Mouse (Mus musculus) C2C12 (cell line): ENCODE results near the gene AW822073. TPM values are rescaled to one million over a fixed set of nuclear protein-coding genes. Genes with fewer than 3 reads are reported as not detected.
"Not testable (repeated sequence)": the region's sequence is repeated elsewhere in the genome, so short reads cannot be mapped to it uniquely, and the experiment has no call there.

ENCODE experiments used
- H3K27me3 ChIP-seq: one replicate; pipeline ENCODE4 v1.6.1; 2011; ENCODE audit not compliant: control insufficient read depth, insufficient read depth, insufficient read length
- H3K36me3 ChIP-seq: one replicate; pipeline ENCODE4 v1.6.1; 2011; ENCODE audit not compliant: control insufficient read depth, insufficient read depth
- H3K4me3 ChIP-seq: one replicate; pipeline ENCODE4 v1.5.1; 2011; ENCODE audit warnings: mild to moderate bottlenecking, control low read depth; ENCODE audit not compliant: poor library complexity, insufficient read depth, severe bottlenecking
- H3K79me2 ChIP-seq: one replicate; pipeline ENCODE4 v1.6.1; 2011; ENCODE audit not compliant: control insufficient read depth, insufficient read depth
- H3K79me3 ChIP-seq: one replicate; pipeline ENCODE4 v1.6.1; 2011; ENCODE audit warnings: low read depth, control low read depth
- H3ac ChIP-seq: one replicate; pipeline ENCODE3; 2011; ENCODE audit warnings: low read depth; ENCODE audit not compliant: control insufficient read depth, insufficient read length
- CEBPB ChIP-seq: IDR thresholded peaks from one replicate; pipeline ENCODE4 v1.6.1; 2011; ENCODE audit warnings: low read depth, mild to moderate bottlenecking, control low read depth, moderate library complexity
- CTCF ChIP-seq: IDR thresholded peaks from one replicate; pipeline ENCODE4 v1.5.1; 2011; ENCODE audit not compliant: control insufficient read depth, insufficient read depth, insufficient read length
- FOSL1 ChIP-seq: IDR thresholded peaks from one replicate; pipeline ENCODE4 v1.8.0; 2011; ENCODE audit warnings: mild to moderate bottlenecking, low read length; ENCODE audit not compliant: poor library complexity, insufficient read depth, severe bottlenecking
- MAX ChIP-seq: IDR thresholded peaks from one replicate; pipeline ENCODE4 v1.6.1; 2011; ENCODE audit warnings: mild to moderate bottlenecking, control low read depth
- MYOD1 ChIP-seq: IDR thresholded peaks from one replicate; pipeline ENCODE4 v1.6.1; 2011; ENCODE audit warnings: low read depth; ENCODE audit not compliant: control insufficient read depth, insufficient read length
- MYOG ChIP-seq: IDR thresholded peaks from one replicate; pipeline ENCODE4 v1.6.1; 2011; ENCODE audit not compliant: control insufficient read depth, insufficient read length; ENCODE audit errors: extremely low read depth
- USF1 ChIP-seq: IDR thresholded peaks from one replicate; pipeline ENCODE4 v1.6.1; 2011; ENCODE audit warnings: low read depth, mild to moderate bottlenecking, control low read depth, moderate library complexity
- polyA plus RNA-seq: library from polyadenylated mRNA; unstranded; fragments of >200 nt; fragmentation: generic; extraction: Trizol; gene quantifications from one replicate; pipeline ENCODE4 v1.2.1, GENCODE M21; 2012; ENCODE audit warnings: missing spikeins

Gene AW822073
- polyA plus RNA-seq, 1 experiment: not detected

DNA sequence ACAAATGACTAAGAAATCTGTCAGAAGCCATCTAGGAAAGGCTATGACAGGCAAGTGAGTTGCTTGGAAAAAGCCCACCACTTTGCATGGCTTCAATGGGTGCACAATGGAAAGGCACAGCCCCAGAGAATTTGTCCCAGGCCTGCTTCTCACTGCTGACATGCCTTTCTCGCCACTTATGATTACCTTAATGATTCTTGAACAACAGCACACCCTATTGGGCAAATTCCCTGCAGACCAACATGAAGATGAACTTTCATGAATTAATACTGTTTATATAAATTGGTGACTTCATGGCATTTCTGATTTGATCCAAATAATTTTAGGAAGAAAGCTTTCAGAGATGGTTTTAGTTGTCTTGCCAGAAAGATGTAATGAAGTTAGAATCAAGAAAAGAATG is 24.8 kb upstream of the AW822073 start:
- Histone ChIP-seq H3ac (no peak overlapping the region), H3K27me3 (no peaks in the 10 kb centered on the region), H3K79me2 (no peaks in the 10 kb centered on the region), H3K36me3 (no peaks in the 10 kb centered on the region), H3K79me3 (no peaks in the 10 kb centered on the region), H3K4me3 (no peak overlapping the region)
- TF ChIP-seq CEBPB (no peak), MAX (no peak), CTCF (no peak), MYOD1 (no peak), MYOG (no peak), USF1 (no peak), FOSL1 (no peak)

DNA sequence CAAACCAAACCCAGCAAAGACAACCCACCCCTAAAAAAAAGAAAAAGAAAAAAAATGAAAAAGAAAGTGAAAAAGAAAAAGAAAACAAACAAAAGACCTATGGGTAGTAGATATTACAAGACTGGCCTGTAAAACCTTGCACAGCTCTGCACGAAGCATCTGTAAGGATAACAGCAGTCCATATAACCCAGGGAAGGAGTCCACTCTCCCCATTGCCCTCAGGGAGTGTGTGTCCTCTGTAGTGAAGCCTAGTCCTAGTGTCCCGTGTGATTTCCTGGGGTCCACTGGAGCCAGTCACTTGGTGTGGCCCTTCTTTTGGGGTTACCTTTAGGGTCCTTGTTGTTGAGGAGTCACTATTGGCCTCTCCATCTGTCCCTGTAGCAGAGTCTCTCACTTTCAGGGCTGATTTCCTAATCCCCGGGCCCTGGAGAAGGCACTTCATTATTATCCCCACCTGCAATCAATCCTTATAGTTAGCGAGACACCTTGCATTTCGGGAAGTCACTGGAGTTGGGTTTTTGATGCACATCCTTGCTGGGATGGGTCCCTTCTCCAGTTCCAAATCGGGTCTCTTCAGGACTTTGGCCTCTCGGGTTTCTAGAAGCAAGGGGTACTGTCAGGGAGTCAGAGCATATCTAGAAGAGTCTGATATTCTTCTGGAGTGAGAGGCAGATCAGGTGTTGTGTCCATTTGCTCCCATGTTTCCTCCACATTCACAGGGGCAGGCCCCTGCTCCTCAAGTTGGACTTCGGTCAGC is 14.4 kb upstream of the AW822073 start:
- not testable (repeated sequence) for H3K79me3 ChIP-seq, H3K4me3 ChIP-seq, H3K27me3 ChIP-seq, H3K79me2 ChIP-seq, H3K36me3 ChIP-seq, H3ac ChIP-seq

DNA sequence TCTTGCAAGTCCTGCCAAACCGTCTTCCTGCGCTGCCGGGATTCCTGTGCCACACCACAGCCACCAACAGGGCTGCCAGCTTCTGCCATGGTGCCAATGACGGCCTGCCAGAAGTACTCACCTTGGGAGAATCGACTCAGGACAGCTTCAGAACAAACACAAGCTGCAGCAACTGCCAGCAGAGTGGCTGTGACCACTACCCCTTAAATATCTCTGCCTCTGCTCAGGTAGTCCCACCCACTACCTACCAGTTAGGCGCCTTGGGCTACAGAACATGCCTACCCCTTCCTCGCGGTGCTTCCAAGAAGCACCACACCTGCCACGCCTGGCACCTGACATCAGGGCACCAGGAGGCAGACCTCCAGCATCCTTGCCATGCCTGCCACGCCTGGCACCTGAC is 11.9 kb upstream of the AW822073 start, which contains the start of gene Gm4981:
Gm4981 (minus strand) TSS at position 89 of the 400 bp plus-strand sequence.
- Histone ChIP-seq H3K36me3 (no peaks in the 10 kb centered on the region), H3K27me3 (peaks cover 3% of the 10 kb centered on the region), H3K79me2 (no peaks in the 10 kb centered on the region), H3ac (no peak within 1 kb of the TSS), H3K4me3 (no peak within 1 kb of the TSS), H3K79me3 (no peaks in the 10 kb centered on the region)
- TF ChIP-seq CEBPB: no peak
- no peak for TF ChIP-seq MYOG
- TF ChIP-seq MYOD1: no peak

DNA sequence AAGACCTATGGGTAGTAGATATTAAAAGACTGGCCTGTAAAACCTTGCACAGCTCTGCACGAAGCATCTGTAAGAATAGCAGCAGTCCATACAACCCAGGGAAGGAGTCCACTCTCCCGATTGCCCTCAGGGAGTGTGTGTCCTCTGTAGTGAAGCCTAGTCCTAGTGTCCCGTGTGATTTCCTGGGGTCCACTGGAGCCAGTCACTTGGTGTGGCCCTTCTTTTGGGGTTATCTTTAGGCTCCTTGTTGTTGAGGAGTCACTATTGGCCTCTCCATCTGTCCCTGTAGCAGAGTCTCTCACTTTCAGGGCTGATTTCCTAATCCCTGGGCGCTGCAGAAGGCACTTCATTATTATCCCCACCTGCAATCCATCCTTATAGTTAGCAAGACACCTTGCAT is 10.3 kb upstream of the AW822073 start:
- not testable (repeated sequence) for H3K4me3 ChIP-seq, H3K79me2 ChIP-seq, H3ac ChIP-seq, H3K36me3 ChIP-seq, H3K79me3 ChIP-seq, H3K27me3 ChIP-seq

DNA sequence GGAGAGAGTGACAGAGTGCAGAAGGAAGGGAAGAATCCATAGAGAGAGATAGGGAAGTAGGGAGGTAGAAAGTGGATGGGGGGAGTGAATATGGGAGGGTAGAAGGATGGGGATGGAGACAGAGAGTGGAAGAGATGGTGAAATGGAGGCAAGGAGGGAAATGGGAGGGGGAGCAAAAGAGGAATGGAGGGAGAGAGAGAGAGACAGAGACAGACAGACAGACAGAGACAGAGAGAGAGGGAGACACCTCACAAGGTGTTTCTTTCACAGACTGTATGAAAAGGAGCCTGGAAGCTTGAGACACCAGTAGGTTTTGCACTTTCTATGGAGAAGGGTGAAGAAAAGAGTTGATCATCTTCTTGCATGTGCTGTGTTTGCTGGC is 9.0 kb upstream of the AW822073 start:
- H3K36me3 ChIP-seq, H3K27me3 ChIP-seq: not testable (repeated sequence)

DNA sequence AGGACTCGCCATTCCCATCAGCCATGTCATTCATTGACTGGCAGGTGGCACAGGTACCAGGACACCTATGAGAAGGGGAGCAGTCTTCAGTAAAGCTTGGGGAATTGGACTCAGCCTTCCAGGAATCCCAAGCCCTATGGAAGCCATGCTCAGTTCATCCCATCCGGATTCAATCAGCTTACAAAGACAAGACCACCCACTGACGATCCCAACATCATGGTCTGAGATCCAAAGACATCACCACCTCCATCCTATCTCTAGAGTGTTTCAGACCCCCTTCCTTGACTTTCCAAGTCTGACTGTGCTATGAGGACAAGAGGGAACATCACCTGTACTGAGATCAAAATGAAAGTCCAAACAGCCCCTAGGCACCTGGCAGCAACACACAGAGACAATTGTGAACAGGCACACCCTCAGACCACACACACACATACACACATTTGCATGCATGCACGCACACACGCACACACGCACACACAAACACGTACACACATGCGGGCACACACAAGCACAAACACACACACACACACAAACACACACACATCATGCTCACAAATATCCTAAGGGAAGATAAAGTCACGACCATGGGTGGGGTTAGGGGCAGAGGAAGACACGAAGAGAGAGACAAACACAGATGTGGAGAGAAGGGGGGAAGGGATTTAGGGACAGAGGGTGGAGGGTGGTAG is 8.5 kb upstream of the AW822073 start:
- H3K79me3 ChIP-seq, H3K27me3 ChIP-seq, H3K36me3 ChIP-seq, H3ac ChIP-seq, H3K79me2 ChIP-seq, H3K4me3 ChIP-seq: not testable (repeated sequence)

More for the DNA sequence above, 9.0 kb upstream of the AW822073 start:
- not testable (repeated sequence) for H3K79me3 ChIP-seq, H3K79me2 ChIP-seq, H3K4me3 ChIP-seq, H3ac ChIP-seq

DNA sequence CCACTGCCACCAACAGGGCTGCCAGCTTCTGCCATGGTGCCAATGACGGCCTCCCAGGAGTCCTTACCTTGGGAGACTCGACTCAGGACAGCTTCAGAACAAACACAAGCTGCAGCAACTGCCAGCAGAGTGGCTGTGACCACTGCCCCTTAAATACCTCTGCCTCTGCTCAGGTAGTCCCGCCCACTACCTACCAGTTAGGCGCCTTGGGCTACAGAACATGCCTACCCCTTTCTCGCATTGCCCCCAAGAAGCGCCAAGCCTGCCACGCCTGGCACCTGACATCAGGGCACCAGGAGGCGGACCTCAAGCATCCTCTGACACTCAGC is 7.9 kb upstream of the AW822073 start, which contains the start of gene Duxf3:
Duxf3 (minus strand) TSS at position 35 of the 329 bp plus-strand sequence.
- H3K79me2 ChIP-seq, H3K27me3 ChIP-seq, H3K36me3 ChIP-seq, H3K79me3 ChIP-seq, H3ac ChIP-seq, H3K4me3 ChIP-seq: not testable (repeated sequence)
